Mouse (Mus musculus) heart, embryonic 14.5 days (tissue): ENCODE data around the gene Rho. TPM values are rescaled to one million over a fixed set of nuclear protein-coding genes. Genes with fewer than 3 reads are reported as not detected.

Experiments used
- ATAC-seq: fragments of 200-750 bp; cut with Nextera tagmentation; 2 replicates; pipeline ENCODE4 v1.8.0; 2017; ENCODE audit warnings: low read depth, moderate TSS enrichment; ENCODE audit not compliant: insufficient number of reproducible peaks, insufficient read depth, low FRiP score
- H3K27ac ChIP-seq, 2 experiments: fragments of 200-500 bp in 1 of 2; fragments of 300-500 bp in 1 of 2; sonication (generic) in 1 of 2; replicated peaks in 1 of 2; 2 replicates each; pipeline ENCODE4 v1.5.1; 2012 to 2014; ENCODE audit warnings: low read depth in 2 of 2, low read length in 2 of 2, control low read depth in 1 of 2, mild to moderate bottlenecking in 1 of 2, mixed read lengths in 1 of 2; ENCODE audit not compliant: control insufficient read depth in 1 of 2, insufficient read depth in 1 of 2
- H3K27me3 ChIP-seq: fragments of 300-500 bp; sonication (generic); 2 replicates; pipeline ENCODE4 v1.6.1; 2014; ENCODE audit warnings: mild to moderate bottlenecking, low read length, control low read depth; ENCODE audit not compliant: control insufficient read depth, insufficient read depth
- H3K36me3 ChIP-seq: fragments of 300-500 bp; sonication (generic); 2 replicates; pipeline ENCODE4 v1.6.1; 2014; ENCODE audit warnings: mild to moderate bottlenecking, control low read depth, low read length, mixed read lengths; ENCODE audit not compliant: control insufficient read depth, insufficient read depth
- H3K4me1 ChIP-seq, 2 experiments: fragments of 200-500 bp in 1 of 2; fragments of 300-500 bp in 1 of 2; sonication (generic) in 1 of 2; 2 replicates each; pipeline ENCODE4 v1.6.1; 2012 to 2014; ENCODE audit warnings: low read length in 2 of 2, control low read depth in 1 of 2, mixed read lengths in 1 of 2; ENCODE audit not compliant: control insufficient read depth in 2 of 2, insufficient read depth in 2 of 2
- H3K4me2 ChIP-seq: fragments of 300-500 bp; sonication (generic); 2 replicates; pipeline ENCODE4 v1.6.1; 2014; ENCODE audit warnings: mild to moderate bottlenecking, low read length
- H3K4me3 ChIP-seq, 2 experiments: fragments of 200-500 bp in 1 of 2; fragments of 300-500 bp in 1 of 2; sonication (generic) in 1 of 2; 2 replicates each; pipeline ENCODE4 v1.5.1; 2012 to 2014; ENCODE audit warnings: low read length in 2 of 2, mild to moderate bottlenecking in 2 of 2, control low read depth in 1 of 2, low read depth in 1 of 2, moderate library complexity in 1 of 2; ENCODE audit not compliant: control insufficient read depth in 1 of 2, insufficient read depth in 1 of 2
- H3K9ac ChIP-seq: fragments of 300-500 bp; sonication (generic); 2 replicates; pipeline ENCODE4 v1.6.1; 2014; ENCODE audit warnings: mild to moderate bottlenecking, low read length
- H3K9me3 ChIP-seq: fragments of 300-500 bp; sonication (generic); 2 replicates; pipeline ENCODE4 v1.6.1; 2016; ENCODE audit warnings: low read length, control low read depth; ENCODE audit not compliant: control insufficient read depth
- WGBS: fragments of 180-500 bp; shearing (Covaris S2); extraction: QIAGEN DNeasy Blood & Tissue Kit; methylation state at CpG from one replicate; pipeline ENCODE4 v1.1.7; 2014; 5-methylcytosine and 5-hydroxymethylcytosine counted together
- polyA plus RNA-seq: library from polyadenylated mRNA; unstranded; fragments of >200 nt; fragmentation: Nextera tagmentation; extraction: Ambion mirVana; gene quantifications from 2 replicates; pipeline ENCODE4 v1.2.1, GENCODE M21; 2014

The Rho gene
- 0.07 TPM in 1 of 2 replicates, not detected in the other for polyA plus RNA-seq

DNA sequence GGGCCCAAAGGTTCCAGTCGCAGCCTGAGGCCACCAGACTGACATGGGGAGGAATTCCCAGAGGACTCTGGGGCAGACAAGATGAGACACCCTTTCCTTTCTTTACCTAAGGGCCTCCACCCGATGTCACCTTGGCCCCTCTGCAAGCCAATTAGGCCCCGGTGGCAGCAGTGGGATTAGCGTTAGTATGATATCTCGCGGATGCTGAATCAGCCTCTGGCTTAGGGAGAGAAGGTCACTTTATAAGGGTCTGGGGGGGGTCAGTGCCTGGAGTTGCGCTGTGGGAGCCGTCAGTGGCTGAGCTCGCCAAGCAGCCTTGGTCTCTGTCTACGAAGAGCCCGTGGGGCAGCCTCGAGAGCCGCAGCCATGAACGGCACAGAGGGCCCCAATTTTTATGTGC lies at the start of gene Rho:
Gene Rho, plus strand, starts transcription at position 110 of the 400 bp plus-strand sequence.
- Histone ChIP-seq H3K4me2 (no peak within 1 kb of the TSS), H3K9ac (no peak within 1 kb of the TSS), H3K4me3 (no peak within 1 kb of the TSS), H3K27ac (no peak within 1 kb of the TSS), H3K9me3 (no peaks in the 10 kb centered on the region), H3K27me3 (no peaks in the 10 kb centered on the region), H3K4me1 (peaks cover 6% of the 10 kb centered on the region in 2 experiments; a peak in 2 of 4 replicates), H3K36me3 (no peaks in the 10 kb centered on the region)
- 78% methylated on average over 14 of the region's 14 CpGs for WGBS
- ATAC-seq: no peak

DNA sequence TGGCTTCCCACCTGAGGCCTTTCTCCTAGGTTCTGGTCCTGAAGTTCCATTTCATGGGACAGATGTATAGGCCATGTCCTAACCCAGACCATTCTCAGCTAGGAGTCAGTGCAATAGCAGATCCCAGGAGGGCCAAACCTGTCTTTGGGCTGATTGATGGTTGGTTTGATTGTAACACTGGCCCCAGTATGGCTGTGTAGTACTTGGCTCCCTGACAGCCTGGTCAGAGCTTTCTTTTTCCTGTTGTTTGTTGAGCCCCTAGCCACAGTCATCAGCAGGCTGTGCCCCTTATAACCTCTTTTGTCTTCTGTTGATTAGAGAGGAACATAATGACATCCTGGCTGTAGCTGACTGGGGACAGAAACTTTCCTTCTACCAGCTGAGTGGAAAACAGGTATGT lies 47.5 kb upstream of the Rho start:
- Histone ChIP-seq H3K9me3 (0 out of 2 replicates have a peak, but pooled peaks cover 3% of the 10 kb centered on the region), H3K4me1 (peaks cover 7 to 11% of the 10 kb centered on the region in 2 experiments), H3K36me3 (peaks cover 40% of the 10 kb centered on the region), H3K9ac (no peak overlapping the region), H3K4me2 (no peak overlapping the region), H3K4me3 (no peak overlapping the region), H3K27me3 (no peaks in the 10 kb centered on the region), H3K27ac (peak overlapping the region; percentile 33 to 64; a peak in 3 of 4 replicates)
- ATAC-seq: no peak; the same call in 1 of the 2 replicates

DNA sequence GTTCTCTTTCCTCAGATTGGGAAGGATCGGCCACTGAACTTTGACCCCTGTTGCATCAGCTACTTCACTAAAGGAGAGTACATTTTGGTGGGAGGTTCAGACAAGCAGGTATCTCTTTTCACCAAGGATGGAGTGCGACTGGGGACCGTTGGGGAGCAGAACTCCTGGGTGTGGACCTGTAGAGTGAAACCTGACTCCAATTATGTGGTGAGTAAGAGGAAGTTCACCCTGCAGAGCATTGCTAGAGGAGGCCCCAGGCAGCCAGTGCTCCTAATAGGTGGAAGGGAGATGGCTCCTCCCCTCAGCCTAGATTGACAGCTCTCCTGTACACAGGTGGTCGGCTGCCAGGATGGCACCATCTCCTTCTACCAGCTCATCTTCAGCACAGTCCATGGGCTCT lies 44.7 kb upstream of the Rho start:
- H3K9ac ChIP-seq: no peak overlapping the region
- H3K27ac ChIP-seq: no peak overlapping the region
- H3K4me1 ChIP-seq: peaks cover 9 to 14% of the 10 kb centered on the region in 2 experiments
- peaks cover 37% of the 10 kb centered on the region for H3K36me3 ChIP-seq
- ATAC-seq: no peak
- H3K9me3 ChIP-seq: 0 out of 2 replicates have a peak, but pooled peaks cover 3% of the 10 kb centered on the region
- 60% methylated on average over 4 of the region's 4 CpGs for WGBS
- no peak overlapping the region for H3K4me3 ChIP-seq
- H3K27me3 ChIP-seq: no peaks in the 10 kb centered on the region
- no peak overlapping the region for H3K4me2 ChIP-seq

DNA sequence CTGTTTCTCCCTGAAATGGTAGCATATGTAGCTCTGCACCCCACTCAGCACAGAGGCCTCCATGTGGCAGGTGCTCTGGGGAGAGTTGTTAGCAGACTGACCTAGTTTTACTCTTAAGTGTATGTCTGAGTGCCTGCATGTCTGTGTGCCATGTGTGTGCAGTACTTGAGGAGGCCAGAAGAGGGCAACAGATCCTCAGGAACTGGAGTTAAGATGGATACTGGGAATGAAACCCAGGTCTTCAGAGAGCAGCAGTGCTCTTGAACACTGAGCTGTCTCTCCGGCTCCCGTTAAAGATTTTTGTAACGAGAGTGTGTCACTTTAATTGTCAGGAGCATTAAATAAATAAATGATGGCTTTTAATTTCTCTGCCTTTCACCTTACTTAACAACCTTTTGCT lies 43.3 kb upstream of the Rho start:
- ATAC-seq: no peak
- no peak overlapping the region for H3K27ac ChIP-seq
- H3K9ac ChIP-seq: no peak overlapping the region
- H3K4me1 ChIP-seq: peaks cover 9 to 14% of the 10 kb centered on the region in 2 experiments
- H3K27me3 ChIP-seq: no peaks in the 10 kb centered on the region
- H3K36me3 ChIP-seq: peaks cover 48% of the 10 kb centered on the region
- 0 out of 2 replicates have a peak, but pooled peaks cover 3% of the 10 kb centered on the region for H3K9me3 ChIP-seq
- H3K4me3 ChIP-seq: no peak overlapping the region
- no peak overlapping the region for H3K4me2 ChIP-seq
- 95% methylated on average over 3 of the region's 3 CpGs for WGBS

DNA sequence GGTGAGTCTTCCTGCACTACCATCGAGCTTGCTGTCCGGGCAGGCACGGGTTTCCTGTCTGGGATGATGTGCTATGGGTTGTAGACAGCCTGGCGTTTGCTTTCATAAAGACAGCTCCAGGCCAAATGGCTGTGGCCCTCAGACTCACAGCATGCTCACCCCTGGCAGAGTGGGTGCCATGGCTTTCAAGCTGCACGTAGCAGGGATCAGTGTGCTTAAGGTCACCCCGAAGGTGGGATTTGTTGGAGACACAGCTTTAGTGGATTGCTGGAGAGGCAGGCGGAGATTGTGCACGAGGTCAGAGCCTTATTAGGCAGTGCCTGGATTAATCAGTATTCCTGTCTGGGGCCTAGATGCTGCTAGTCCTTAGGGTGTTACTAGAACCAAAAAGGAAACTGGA lies 40.9 kb upstream of the Rho start:
- Histone ChIP-seq H3K4me1 (peaks cover 9 to 14% of the 10 kb centered on the region in 2 experiments), H3K9me3 (0 out of 2 replicates have a peak, but pooled peaks cover 3% of the 10 kb centered on the region), H3K9ac (no peak overlapping the region), H3K4me3 (no peak overlapping the region), H3K4me2 (no peak overlapping the region), H3K36me3 (peaks cover 53% of the 10 kb centered on the region), H3K27ac (no peak overlapping the region), H3K27me3 (no peaks in the 10 kb centered on the region)
- WGBS: 43% methylated on average over 8 of the region's 8 CpGs
- no peak for ATAC-seq

DNA sequence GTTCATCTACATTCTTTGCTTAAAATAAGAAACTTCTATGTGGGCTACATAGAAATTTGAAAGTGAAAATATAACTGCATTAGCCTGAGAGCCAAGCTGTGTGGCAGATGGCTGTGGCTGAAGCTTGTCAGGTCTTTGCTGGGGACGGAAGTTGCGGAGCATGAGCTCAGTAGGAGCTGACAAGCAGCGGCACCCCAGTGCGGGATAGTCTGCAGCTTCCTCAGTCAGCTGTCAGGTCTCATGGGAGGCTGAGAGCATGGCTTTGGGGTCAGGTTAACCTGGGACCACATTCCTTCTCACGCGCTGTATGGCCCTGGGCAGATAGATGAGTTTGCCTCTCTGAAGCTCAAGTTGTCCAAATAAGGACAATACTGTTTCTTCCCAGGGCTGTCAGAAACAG lies 40.5 kb upstream of the Rho start:
- Histone ChIP-seq H3K36me3 (peaks cover 52% of the 10 kb centered on the region), H3K4me3 (no peak overlapping the region), H3K4me1 (peaks cover 9 to 14% of the 10 kb centered on the region in 2 experiments), H3K27me3 (no peaks in the 10 kb centered on the region), H3K9ac (no peak overlapping the region), H3K9me3 (0 out of 2 replicates have a peak, but pooled peaks cover 3% of the 10 kb centered on the region), H3K27ac (no peak overlapping the region; a peak in 1 of 4 replicates), H3K4me2 (no peak overlapping the region)
- WGBS: 43% methylated on average over 6 of the region's 6 CpGs
- ATAC-seq: no peak

DNA sequence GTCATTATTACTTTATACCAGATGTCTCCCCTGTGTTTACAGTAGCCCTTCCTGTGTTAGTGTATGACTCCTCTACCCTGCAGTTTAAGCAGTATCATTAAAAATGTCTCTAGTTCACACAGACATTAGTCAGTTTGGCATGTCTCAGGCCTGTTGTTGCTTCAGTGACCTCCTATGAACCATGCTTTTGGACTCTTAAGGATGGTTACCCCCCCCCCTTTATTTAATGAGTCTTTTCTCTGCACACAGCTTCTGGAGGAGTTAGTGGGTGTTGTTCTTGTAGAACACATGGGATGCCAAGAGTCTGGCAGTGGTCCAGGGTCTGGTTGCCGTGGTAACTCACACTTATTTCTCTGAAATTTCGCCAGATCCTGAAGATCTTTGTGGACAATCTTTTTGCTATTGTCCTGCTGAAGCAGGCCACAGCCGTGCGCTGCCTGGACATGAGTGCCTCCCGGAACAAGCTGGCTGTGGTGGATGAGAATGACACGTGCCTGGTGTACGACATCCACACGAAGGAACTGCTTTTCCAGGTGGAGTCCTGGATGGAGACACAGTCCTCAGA lies 40.0 kb upstream of the Rho start:
- ATAC-seq: no peak
- Histone ChIP-seq H3K4me2 (no peak overlapping the region), H3K36me3 (peaks cover 53% of the 10 kb centered on the region)

DNA sequence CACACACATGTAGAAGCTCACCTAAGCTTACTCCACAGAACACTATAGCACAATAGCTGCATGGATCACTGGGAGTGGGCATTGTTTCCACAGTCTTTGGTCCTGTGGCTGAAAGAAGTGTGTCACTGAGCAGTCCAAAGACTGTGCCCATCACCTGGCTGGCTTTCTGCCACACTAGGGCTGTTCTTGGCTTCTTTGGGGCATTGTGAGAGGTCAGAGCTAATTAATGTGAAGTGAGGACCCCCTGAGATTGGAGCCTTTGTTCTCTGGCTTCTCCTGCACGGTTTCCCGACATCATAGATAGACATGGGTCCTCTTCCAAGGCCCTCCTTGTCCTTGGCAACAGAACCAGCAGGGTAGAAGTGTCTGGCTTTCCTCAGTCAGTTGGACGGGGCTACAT lies 39.2 kb upstream of the Rho start:
- Histone ChIP-seq H3K4me1 (peaks cover 13 to 18% of the 10 kb centered on the region in 2 experiments), H3K27me3 (no peaks in the 10 kb centered on the region), H3K4me2 (no peak overlapping the region), H3K4me3 (no peak overlapping the region), H3K36me3 (peaks cover 45% of the 10 kb centered on the region), H3K9ac (no peak overlapping the region), H3K27ac (no peak overlapping the region), H3K9me3 (0 out of 2 replicates have a peak, but pooled peaks cover 3% of the 10 kb centered on the region)
- 70% methylated on average over 3 of the region's 3 CpGs for WGBS
- no peak for ATAC-seq

More for the DNA sequence above, 40.0 kb upstream of the Rho start:
- Histone ChIP-seq H3K27ac (no peak overlapping the region; a peak in 1 of 4 replicates), H3K9ac (no peak overlapping the region), H3K27me3 (no peaks in the 10 kb centered on the region), H3K4me1 (peaks cover 9 to 14% of the 10 kb centered on the region in 2 experiments), H3K9me3 (0 out of 2 replicates have a peak, but pooled peaks cover 3% of the 10 kb centered on the region), H3K4me3 (no peak overlapping the region)
- WGBS: 62% methylated on average over 8 of the region's 8 CpGs
